ENCODE assay signal across 7 mouse cellular contexts in the genomic region with DNA sequence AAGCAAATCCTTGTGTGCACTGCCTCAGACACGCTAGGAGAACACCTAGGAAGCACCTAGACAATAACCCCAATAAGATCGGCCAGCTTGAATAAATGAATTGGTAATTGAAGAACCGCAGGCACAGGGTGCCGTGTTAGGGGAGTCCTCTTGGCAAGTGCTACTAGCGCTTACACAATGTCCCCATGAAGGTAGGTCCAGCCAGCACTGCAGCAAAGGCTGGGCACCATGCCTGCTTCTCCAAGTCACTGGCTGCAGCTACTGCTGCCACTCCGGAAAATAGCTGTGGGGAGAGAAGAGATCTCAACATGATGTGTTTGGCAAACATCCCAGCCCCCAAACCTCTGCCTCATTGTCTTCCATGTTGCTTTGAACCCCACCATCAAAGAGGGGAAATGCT.
A peak's percentile ranks its signal among the peaks of the same experiment; 100 is the strongest.
DNase-seq lines count a peak whose midpoint lies in the region; ATAC-seq and TF ChIP-seq lines count a peak whose summit lies in the region.

No protein-coding gene starts in this region.

- H3K27ac ChIP-seq in midbrain, embryonic 16.5 days (ENCODE audit: low read length) = no peak overlapping the region
- H3K27ac ChIP-seq in midbrain, embryonic 13.5 days = no peak overlapping the region
- H3K27ac ChIP-seq in embryonic facial prominence, embryonic 14.5 days (replicated peaks; ENCODE audit: low read depth, low read length) = no peak overlapping the region
- no peak overlapping the region for H3K27ac ChIP-seq in hindbrain, embryonic 16.5 days (ENCODE audit: low read depth, low read length)
- H3K27ac ChIP-seq in lung, embryonic 15.5 days = no peak overlapping the region
- H3K27ac ChIP-seq in stomach, postnatal 0 days (replicated peaks) = no peak overlapping the region

- TF ChIP-seq EP300 in stomach, postnatal 0 days (optimal IDR thresholded peaks at IDR 0.05) = no peak

- ATAC-seq in midbrain, embryonic 16.5 days = peak; percentile 73
- ATAC-seq in midbrain, embryonic 13.5 days = no peak
- no peak for ATAC-seq in embryonic facial prominence, embryonic 14.5 days (ENCODE audit: low read depth)
- ATAC-seq in hindbrain, embryonic 16.5 days = peak; percentile 94
- ATAC-seq in lung, embryonic 15.5 days (ENCODE audit: borderline replicate concordance, extremely low read depth, low FRiP score, low TSS enrichment) = peak; percentile 75; the same call in 1 of the 2 replicates
- no peak for ATAC-seq in stomach, postnatal 0 days (ENCODE audit: low FRiP score, low TSS enrichment)

- H3K4me1 ChIP-seq in midbrain, embryonic 16.5 days (ENCODE audit: control insufficient read depth, insufficient read depth, low read length) = peaks cover 5% of the 10 kb centered on the region
- no peaks in the 10 kb centered on the region for H3K4me1 ChIP-seq in midbrain, embryonic 13.5 days (replicated peaks)
- 0 out of 2 replicates have a peak, but pooled peaks cover 4% of the 10 kb centered on the region for H3K4me1 ChIP-seq in embryonic facial prominence, embryonic 14.5 days (ENCODE audit: control insufficient read depth, insufficient read depth, low read length)
- H3K4me1 ChIP-seq in hindbrain, embryonic 16.5 days (ENCODE audit: control insufficient read depth, insufficient read depth, low read depth, low read length) = peaks cover 4% of the 10 kb centered on the region; the same call in 1 of the 2 replicates
- no peaks in the 10 kb centered on the region for H3K4me1 ChIP-seq in lung, embryonic 15.5 days
- H3K4me1 ChIP-seq in stomach, postnatal 0 days (replicated peaks; ENCODE audit: control insufficient read depth, insufficient read depth) = no peaks in the 10 kb centered on the region

- WGBS in midbrain, embryonic 16.5 days = 67% methylated on average over 6 of the region's 6 CpGs
- 72% methylated on average over 6 of the region's 6 CpGs for WGBS in midbrain, embryonic 13.5 days
- 75% methylated on average over 6 of the region's 6 CpGs for WGBS in embryonic facial prominence, embryonic 14.5 days
- WGBS in hindbrain, embryonic 16.5 days = 51% methylated on average over 6 of the region's 6 CpGs
- WGBS in lung, embryonic 15.5 days = 66% methylated on average over 6 of the region's 6 CpGs
- 74% methylated on average over 6 of the region's 6 CpGs for WGBS in stomach, postnatal 0 days

- H3K4me3 ChIP-seq in midbrain, embryonic 16.5 days (ENCODE audit: low read depth, low read length) = no peak overlapping the region
- H3K4me3 ChIP-seq in midbrain, embryonic 13.5 days (replicated peaks) = no peak overlapping the region
- H3K4me3 ChIP-seq in embryonic facial prominence, embryonic 14.5 days (ENCODE audit: low read depth, low read length) = no peak overlapping the region
- H3K4me3 ChIP-seq in hindbrain, embryonic 16.5 days (ENCODE audit: low read length) = no peak overlapping the region
- H3K4me3 ChIP-seq in lung, embryonic 15.5 days = no peak overlapping the region
- H3K4me3 ChIP-seq in stomach, postnatal 0 days (ENCODE audit: low read depth, low read length) = no peak overlapping the region

- H3K27me3 ChIP-seq in midbrain, embryonic 16.5 days (ENCODE audit: control insufficient read depth, insufficient read depth, low read depth, low read length) = no peaks in the 10 kb centered on the region
- H3K27me3 ChIP-seq in midbrain, embryonic 13.5 days = no peaks in the 10 kb centered on the region
- H3K27me3 ChIP-seq in embryonic facial prominence, embryonic 14.5 days (replicated peaks; ENCODE audit: control insufficient read depth, insufficient read depth, low read length) = no peaks in the 10 kb centered on the region
- no peaks in the 10 kb centered on the region for H3K27me3 ChIP-seq in hindbrain, embryonic 16.5 days (replicated peaks; ENCODE audit: control insufficient read depth, insufficient read depth, low read length)
- no peaks in the 10 kb centered on the region for H3K27me3 ChIP-seq in lung, embryonic 15.5 days
- no peaks in the 10 kb centered on the region for H3K27me3 ChIP-seq in stomach, postnatal 0 days (ENCODE audit: control insufficient read depth, insufficient read depth, low read length)

- H3K9ac ChIP-seq in midbrain, embryonic 16.5 days (ENCODE audit: low read depth, low read length) = no peak overlapping the region
- no peak overlapping the region for H3K9ac ChIP-seq in midbrain, embryonic 13.5 days (replicated peaks)
- no peak overlapping the region for H3K9ac ChIP-seq in embryonic facial prominence, embryonic 14.5 days (ENCODE audit: low read depth, low read length)
- H3K9ac ChIP-seq in hindbrain, embryonic 16.5 days (ENCODE audit: low read depth, low read length) = no peak overlapping the region
- no peak overlapping the region for H3K9ac ChIP-seq in lung, embryonic 15.5 days
- no peak overlapping the region for H3K9ac ChIP-seq in stomach, postnatal 0 days (ENCODE audit: low read length)

- DNase-seq in embryonic facial prominence, embryonic 14.5 days (ENCODE audit: low spot score) = peak; percentile 60
- DNase-seq in stomach, postnatal 0 days (ENCODE audit: low spot score) = no peak
- DNase-seq in urinary bladder, postnatal 4 days (ENCODE audit: low spot score in 2 of 2) = no peak

- TF ChIP-seq CTCF in stomach, postnatal 0 days (IDR thresholded peaks at IDR 0.05; ENCODE audit: low read depth) = no peak

- no peaks in the 10 kb centered on the region for H3K36me3 ChIP-seq in midbrain, embryonic 16.5 days (ENCODE audit: control insufficient read depth, insufficient read depth, low read length)
- H3K36me3 ChIP-seq in midbrain, embryonic 13.5 days = no peaks in the 10 kb centered on the region
- H3K36me3 ChIP-seq in embryonic facial prominence, embryonic 14.5 days (ENCODE audit: control insufficient read depth, insufficient read depth, low read length) = no peaks in the 10 kb centered on the region
- H3K36me3 ChIP-seq in hindbrain, embryonic 16.5 days (ENCODE audit: control insufficient read depth, insufficient read depth, low read length) = no peaks in the 10 kb centered on the region
- H3K36me3 ChIP-seq in lung, embryonic 15.5 days = no peaks in the 10 kb centered on the region
- H3K36me3 ChIP-seq in stomach, postnatal 0 days (ENCODE audit: control insufficient read depth, insufficient read depth, low read length) = no peaks in the 10 kb centered on the region

- H3K9me3 ChIP-seq in midbrain, embryonic 16.5 days (replicated peaks; ENCODE audit: control insufficient read depth, low read length, poor library complexity, severe bottlenecking) = no peaks in the 10 kb centered on the region
- no peaks in the 10 kb centered on the region for H3K9me3 ChIP-seq in midbrain, embryonic 13.5 days
- no peaks in the 10 kb centered on the region for H3K9me3 ChIP-seq in embryonic facial prominence, embryonic 14.5 days (ENCODE audit: control insufficient read depth, low read length)
- H3K9me3 ChIP-seq in hindbrain, embryonic 16.5 days (ENCODE audit: control insufficient read depth, low read length) = no peaks in the 10 kb centered on the region
- H3K9me3 ChIP-seq in lung, embryonic 15.5 days = no peaks in the 10 kb centered on the region
- H3K9me3 ChIP-seq in stomach, postnatal 0 days (ENCODE audit: control insufficient read depth, low read length) = no peaks in the 10 kb centered on the region

- H3K4me2 ChIP-seq in midbrain, embryonic 16.5 days (ENCODE audit: low read length) = no peak overlapping the region
- no peak overlapping the region for H3K4me2 ChIP-seq in midbrain, embryonic 13.5 days (replicated peaks)
- no peak overlapping the region for H3K4me2 ChIP-seq in embryonic facial prominence, embryonic 14.5 days (ENCODE audit: low read depth, low read length)
- H3K4me2 ChIP-seq in hindbrain, embryonic 16.5 days (ENCODE audit: low read length) = no peak overlapping the region
- no peak overlapping the region for H3K4me2 ChIP-seq in lung, embryonic 15.5 days
- H3K4me2 ChIP-seq in stomach, postnatal 0 days (replicated peaks; ENCODE audit: low read depth) = no peak overlapping the region

Comparison
In these comparisons a context has a peak if more than half of its experiments do, and no peak if none do; other contexts are left out.
1. ATAC-seq: peak in midbrain, embryonic 16.5 days (single experiment), hindbrain, embryonic 16.5 days (single experiment) and lung, embryonic 15.5 days (single experiment); none in midbrain, embryonic 13.5 days (single experiment), embryonic facial prominence, embryonic 14.5 days (single experiment) and stomach, postnatal 0 days (single experiment).